Mouse (Mus musculus) kidney, adult 2 months (tissue): ENCODE measurements at regions not wholly inside any gene's neighbourhood (a gene's known extent, or its start where the extent isn't known, plus 50 kb on each side); places are given as distances from the start of the nearest gene placed in this dataset.

ENCODE experiments used
- CTCF ChIP-seq: fragments of 200-500 bp; conservative IDR thresholded peaks from 2 replicates; pipeline ENCODE4 v1.5.1; 2011; ENCODE audit warnings: low read depth, mild to moderate bottlenecking, control low read depth, low read length, moderate library complexity, mixed read lengths; ENCODE audit not compliant: insufficient read depth, insufficient read length
- POLR2A ChIP-seq: fragments of 200-500 bp; IDR thresholded peaks from one replicate; pipeline ENCODE4 v1.6.1; 2011; ENCODE audit warnings: low read depth, low read length, control low read depth

GRCm38 (mm10) chr4:12671399-12671798 is 499.6 kb upstream of the Fam92a start:
- TF ChIP-seq POLR2A (no peak), CTCF (no peak)
